Mouse (Mus musculus) retina, embryonic 14.5 days (tissue): Measurements from ENCODE around the gene Gmfg.

Experiments used
- DNase-seq: peaks from one replicate; pipeline ENCODE4 v3.0.0-alpha.2; 2015; ENCODE audit warnings: low spot score

Gmfg gene

GRCm38 (mm10) chr7:28438771-28439170 is 1.5 kb downstream of the Gmfg start:
- DNase-seq, result no peak

GRCm38 (mm10) chr7:28440739-28441138 is 3.5 kb downstream of the Gmfg start:
- DNase-seq, result no peak

GRCm38 (mm10) chr7:28441776-28442485 is 4.7 kb downstream of the Gmfg start:
- DNase-seq, result no peak

GRCm38 (mm10) chr7:28442688-28443087 is 5.4 kb downstream of the Gmfg start:
- no peak for DNase-seq

GRCm38 (mm10) chr7:28444344-28444974 is 7.2 kb downstream of the Gmfg start:
- no peak for DNase-seq

- DNase-seq, result peak; percentile 81
These were observed 9.2 kb downstream of the Gmfg start for GRCm38 (mm10) chr7:28446446-28446845.

GRCm38 (mm10) chr7:28447101-28447830 is 10.0 kb downstream of the Gmfg start:
- peak; percentile 44 for DNase-seq

GRCm38 (mm10) chr7:28447865-28448820 is 10.9 kb downstream of the Gmfg start:
- DNase-seq, result no peak

GRCm38 (mm10) chr7:28451531-28452360 is 14.5 kb downstream of the Gmfg start, which contains the start of gene Lrfn1:
Gene Lrfn1, plus strand, starts transcription at chr7:28451980.
- DNase-seq, result peak; percentile 55

- no peak for DNase-seq
These were observed 15.2 kb downstream of the Gmfg start for GRCm38 (mm10) chr7:28452361-28453005.

- DNase-seq, result no peak
These were observed 23.1 kb downstream of the Gmfg start for GRCm38 (mm10) chr7:28460361-28460760.

- no peak for DNase-seq
These were observed 25.5 kb downstream of the Gmfg start for GRCm38 (mm10) chr7:28462769-28463168.

GRCm38 (mm10) chr7:28464416-28465212 is 27.4 kb downstream of the Gmfg start:
- peak; percentile 62 for DNase-seq

- DNase-seq, result peak; percentile 32
These were observed 29.5 kb downstream of the Gmfg start for GRCm38 (mm10) chr7:28466721-28467212.

- peak; percentile 69 for DNase-seq
These were observed 30.0 kb downstream of the Gmfg start for GRCm38 (mm10) chr7:28467213-28467751.

GRCm38 (mm10) chr7:28476191-28476590 is 38.9 kb downstream of the Gmfg start:
- DNase-seq, result no peak

- DNase-seq, result no peak
These were observed 40.1 kb downstream of the Gmfg start for GRCm38 (mm10) chr7:28477363-28477762.

GRCm38 (mm10) chr7:28478854-28479253 is 41.6 kb downstream of the Gmfg start:
- no peak for DNase-seq

- DNase-seq, result no peak
These were observed 45.6 kb downstream of the Gmfg start for GRCm38 (mm10) chr7:28482854-28483253.
